Mouse (Mus musculus) cerebellum, adult (tissue): ENCODE data around the gene Rtn2.
A peak's percentile ranks its signal among the peaks of the same experiment; 100 is the strongest.

Experiments used
- ATAC-seq: cut with Nextera tagmentation; 2 replicates; pipeline ENCODE4 v1.9.2; 2017; ENCODE audit warnings: mild to moderate bottlenecking, moderate library complexity, mixed read lengths; ENCODE audit not compliant: insufficient number of reproducible peaks, low FRiP score, low TSS enrichment

Rtn2 gene

DNA sequence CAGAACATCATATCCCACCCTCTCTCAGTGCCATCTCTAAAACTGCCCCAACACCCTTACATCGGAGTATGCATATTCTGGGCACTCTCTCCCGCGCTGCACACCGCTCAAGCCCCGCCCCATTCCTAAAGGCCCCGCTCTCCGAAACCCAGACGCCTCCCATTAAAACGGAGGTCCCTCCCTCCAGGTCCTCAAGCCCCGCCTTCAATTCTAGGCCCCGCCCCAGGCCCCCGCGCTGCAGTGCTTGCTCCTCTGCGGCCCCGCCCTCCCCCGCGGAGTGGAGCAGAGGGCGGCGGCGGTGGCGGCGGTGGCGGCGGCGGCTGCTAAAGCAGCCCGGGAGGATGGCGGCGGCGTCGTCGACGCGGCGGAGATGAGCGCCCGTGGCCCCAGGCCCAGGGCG is at the start of gene Rtn2:
Rtn2 (plus strand) TSS at position 240 of the 400 bp plus-strand sequence.
- ATAC-seq, result peak; percentile 54; the same call in 1 of the 2 replicates

DNA sequence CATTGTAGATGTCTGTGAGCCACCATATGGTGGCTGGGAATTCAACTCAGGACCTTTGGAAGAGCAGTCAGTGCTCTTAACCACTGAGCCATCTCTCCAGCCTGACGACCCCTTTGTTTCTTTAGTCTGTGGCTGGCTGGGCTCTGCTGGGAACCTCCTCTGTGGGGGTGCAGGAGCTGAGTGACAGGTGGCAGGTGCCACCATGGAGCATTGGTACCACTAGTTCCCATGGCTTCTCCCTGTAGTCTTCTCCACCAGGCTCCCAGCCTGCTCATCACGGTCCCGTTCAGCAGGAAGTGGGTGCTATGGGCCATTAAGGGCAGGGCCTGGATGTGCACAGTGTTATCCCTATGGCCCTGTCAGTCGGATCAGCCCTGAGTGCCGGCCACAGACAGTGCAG is 47.8 kb upstream of the Rtn2 start:
- no peak for ATAC-seq

DNA sequence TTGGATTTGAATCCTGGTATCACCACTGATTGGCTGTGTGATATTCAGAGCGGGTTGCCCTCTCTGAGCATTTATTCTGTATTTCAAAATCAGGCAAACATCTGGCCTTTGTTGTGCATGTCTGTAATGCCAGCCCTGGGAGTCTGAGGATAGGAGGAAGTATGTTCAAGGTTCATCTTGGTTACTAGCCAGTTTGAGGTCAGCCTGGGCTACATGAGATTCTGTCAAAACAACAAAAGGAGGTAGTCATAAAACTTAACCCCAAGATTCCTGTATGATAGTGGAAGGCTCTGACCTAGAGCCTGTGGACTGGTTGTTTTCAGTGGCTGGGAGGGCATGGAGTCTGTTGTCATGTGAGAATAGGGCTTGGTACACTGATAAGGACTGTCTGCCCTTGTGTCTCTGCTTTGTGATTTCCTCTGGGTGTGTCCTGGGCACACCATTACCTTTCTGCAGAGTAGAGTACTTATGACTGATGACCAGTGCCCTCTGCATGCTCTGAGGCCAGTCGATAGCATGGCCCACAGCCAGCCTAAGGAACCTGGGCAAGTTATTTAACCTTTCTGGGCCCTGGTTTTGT is 47.2 kb upstream of the Rtn2 start:
- no peak for ATAC-seq

DNA sequence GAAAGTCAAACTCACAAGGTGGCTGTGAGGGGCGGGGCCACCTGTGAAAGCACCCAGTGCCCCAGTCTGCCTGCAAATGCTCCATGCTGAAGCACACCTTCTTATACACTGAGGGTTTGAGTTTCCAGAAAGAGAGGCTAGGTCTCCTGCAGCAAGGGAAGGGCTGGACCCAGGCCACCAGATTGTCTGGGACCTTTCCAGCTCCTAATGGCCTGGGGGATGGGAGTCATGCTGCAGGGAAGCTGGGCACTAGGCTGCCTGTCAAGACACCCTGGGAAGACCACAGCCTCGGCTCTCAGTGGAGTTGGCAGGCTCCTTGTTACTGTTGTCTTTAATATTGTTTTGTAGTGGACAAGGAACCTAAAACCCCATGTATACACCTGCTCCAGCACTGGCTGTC is 46.0 kb upstream of the Rtn2 start:
- ATAC-seq, result no peak

GRCm38 (mm10) chr7:19238344-19238743 is 44.1 kb upstream of the Rtn2 start:
- no peak for ATAC-seq

GRCm38 (mm10) chr7:19239423-19239822 is 43.0 kb upstream of the Rtn2 start:
- ATAC-seq, result peak; percentile 75

DNA sequence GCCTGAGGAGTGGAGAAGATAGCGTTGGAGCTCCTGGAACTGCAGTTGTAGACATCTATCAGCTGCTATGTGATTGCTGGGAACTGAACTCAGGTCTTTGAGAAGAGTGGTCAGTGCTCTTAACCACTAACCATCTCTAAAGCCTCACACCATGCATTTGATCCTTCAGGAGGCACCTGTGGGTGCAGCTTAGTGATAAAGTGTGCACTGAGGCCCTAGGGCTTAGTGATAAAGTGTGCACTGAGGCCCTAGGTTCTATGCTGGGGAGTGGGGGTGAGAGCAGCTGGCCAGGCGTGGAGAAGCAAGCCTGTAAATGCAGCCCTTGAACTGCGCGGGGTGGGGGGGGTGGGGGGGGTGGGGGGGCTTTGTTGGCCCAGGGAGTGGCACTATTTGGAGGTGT is 42.4 kb upstream of the Rtn2 start:
- ATAC-seq, result no peak

- ATAC-seq, result no peak
These were observed 41.4 kb upstream of the Rtn2 start for GRCm38 (mm10) chr7:19240905-19241463.

- no peak for ATAC-seq
These were observed 40.4 kb upstream of the Rtn2 start for GRCm38 (mm10) chr7:19242005-19242404.

- no peak for ATAC-seq
These were observed 38.6 kb upstream of the Rtn2 start for GRCm38 (mm10) chr7:19243858-19244257.

DNA sequence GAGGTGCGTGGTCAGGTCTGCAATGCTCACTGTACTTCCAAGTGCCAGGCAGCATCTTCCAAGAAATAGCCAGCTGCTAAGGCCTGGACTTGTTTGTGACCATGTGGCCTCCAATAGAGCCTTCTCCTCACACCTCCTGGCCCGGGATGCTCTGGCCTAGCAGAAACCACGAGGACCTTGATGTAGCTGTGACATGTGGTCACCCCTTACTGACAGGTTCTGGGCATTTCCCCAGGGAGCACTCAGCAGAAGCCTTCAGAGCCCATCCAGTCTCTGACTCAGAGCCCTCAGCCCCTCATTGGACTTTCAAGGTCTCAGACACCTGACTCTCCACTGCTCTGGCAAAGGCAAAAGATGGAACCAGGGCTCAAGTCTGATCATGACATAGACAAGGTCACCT is 37.3 kb upstream of the Rtn2 start:
- no peak for ATAC-seq

- no peak for ATAC-seq
These were observed 35.6 kb upstream of the Rtn2 start for GRCm38 (mm10) chr7:19246855-19247254.

DNA sequence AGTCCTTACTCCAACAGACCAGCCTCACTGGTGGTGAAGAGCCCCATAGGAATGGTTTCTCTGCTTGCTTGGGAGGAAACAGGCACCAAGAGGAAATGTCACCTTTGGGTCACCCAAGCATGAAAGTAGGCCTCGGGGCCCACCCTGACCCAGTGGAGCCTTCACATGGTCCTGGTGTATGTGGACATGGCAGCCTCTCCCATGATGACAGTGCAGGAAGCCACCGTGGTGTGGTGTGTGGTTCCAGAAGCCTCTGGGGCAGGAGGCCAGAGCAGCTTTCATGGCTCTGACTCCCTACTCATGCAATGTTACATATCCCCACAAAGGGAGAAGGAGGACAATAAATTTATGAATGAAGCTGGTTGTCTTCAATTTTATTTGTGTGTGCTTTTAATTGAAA is 34.9 kb upstream of the Rtn2 start:
- no peak for ATAC-seq

GRCm38 (mm10) chr7:19252078-19252477 is 30.3 kb upstream of the Rtn2 start:
- no peak for ATAC-seq

DNA sequence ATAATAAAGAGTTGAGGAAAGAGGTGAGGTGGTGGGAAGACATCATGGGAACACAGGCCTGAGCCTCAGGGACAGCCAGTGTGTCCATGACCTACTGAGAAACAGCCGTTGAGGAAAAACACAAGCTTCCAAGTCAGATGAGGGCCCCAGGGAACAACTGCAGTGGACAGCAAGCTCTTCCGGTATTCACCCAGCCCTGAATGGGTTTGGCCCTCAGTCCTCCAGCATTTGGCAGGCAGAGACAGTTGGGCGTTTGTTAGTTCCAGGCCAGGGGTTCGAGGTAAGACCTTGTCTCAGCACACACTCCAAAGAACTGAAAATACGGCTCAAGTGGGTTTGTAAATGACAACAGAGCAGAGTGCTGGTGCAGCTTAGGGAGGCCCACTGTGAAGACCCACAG is 29.0 kb upstream of the Rtn2 start:
- ATAC-seq, result no peak

- ATAC-seq, result no peak
These were observed 27.0 kb upstream of the Rtn2 start for GRCm38 (mm10) chr7:19255395-19255794.

DNA sequence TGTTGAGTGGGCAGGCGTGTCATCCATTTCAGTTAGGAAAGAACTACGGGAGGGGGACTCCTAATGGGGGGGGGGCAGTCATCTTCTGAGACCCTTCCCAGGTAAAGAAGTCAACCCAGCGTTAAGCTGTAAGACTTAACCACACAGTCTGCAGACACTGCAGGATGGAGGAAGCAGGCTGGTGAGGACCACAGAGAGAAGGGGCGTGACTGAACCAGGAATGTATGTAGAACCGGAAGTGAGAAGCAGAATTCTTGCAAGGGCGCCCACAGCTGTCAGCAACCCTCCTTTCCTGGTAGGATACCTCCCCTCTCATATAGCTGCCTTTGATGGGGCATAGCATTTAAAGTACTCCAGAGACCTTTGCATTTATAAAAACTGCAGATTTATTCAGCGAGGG is 25.9 kb upstream of the Rtn2 start:
- no peak for ATAC-seq

GRCm38 (mm10) chr7:19257390-19258022 is 24.9 kb upstream of the Rtn2 start:
- no peak for ATAC-seq

DNA sequence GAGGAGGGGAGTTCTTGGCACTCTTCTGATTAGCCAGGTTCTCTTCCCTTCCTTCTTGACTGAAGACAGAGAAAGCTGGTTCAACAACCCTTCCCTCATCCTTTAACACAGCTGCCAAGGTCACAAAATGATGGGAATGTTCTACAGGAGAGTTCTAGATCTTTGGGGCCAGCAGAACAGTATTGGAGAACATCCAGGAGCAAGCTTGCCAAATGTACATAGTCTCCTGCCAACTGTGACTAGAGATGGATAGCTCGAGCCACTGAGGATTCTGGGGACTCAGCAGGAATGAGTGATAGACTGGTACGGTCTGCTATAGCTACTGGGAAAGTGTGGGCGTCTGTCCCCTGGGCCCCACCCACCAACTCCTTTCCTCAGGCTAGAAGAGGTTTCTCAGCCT is 24.1 kb upstream of the Rtn2 start:
- ATAC-seq, result no peak

- peak; percentile 50; the same call in 1 of the 2 replicates for ATAC-seq
These were observed 17.3 kb upstream of the Rtn2 start for GRCm38 (mm10) chr7:19265147-19265546.

DNA sequence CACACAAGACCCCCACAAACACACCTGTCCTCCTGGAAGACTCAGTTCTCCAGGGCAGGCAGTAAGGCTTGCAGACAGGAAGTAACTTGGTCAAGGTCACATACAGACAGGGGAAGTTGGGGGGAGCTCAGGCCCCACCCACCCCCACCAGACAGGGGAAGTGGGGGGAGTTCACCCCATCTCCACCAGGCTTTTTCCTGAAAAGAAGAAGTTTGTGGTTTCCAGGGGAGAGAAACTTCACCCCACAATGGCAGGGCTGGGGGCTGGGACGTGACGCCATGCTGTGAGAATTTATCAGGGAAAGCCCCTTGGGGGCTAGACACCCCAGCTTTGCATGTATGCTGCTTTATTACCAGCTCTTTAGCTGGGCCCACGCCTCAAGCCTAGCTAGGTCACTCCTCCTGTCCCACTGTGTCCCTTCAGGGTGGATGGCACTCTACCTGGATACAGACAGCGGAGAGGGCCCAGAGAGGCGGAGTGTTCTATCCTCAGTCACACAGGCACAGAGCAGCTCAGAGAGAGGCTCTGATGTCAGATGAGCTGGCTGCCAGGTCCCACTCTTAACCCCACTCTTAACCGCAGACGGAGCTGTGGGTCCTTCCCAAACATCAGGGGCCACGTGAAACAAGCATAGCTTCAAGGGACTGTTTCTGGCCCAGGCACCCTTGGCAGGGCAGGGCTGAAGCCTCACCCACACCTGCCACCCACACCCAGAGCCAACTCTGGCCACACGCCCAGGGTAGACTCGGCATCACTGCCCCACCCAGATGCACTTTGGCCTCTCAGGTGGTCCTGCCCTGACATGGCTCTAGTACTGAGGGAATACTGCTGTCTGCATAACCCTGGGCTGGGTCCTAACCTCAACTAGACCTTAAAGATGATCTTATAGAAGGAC is 16.2 kb upstream of the Rtn2 start:
- ATAC-seq, result 0 out of 2 replicates have a peak, but pooled peaks have one; percentile 22
